Mouse (Mus musculus) erythroblast, embryonic 14.5 days (primary cell): Measurements from ENCODE around the gene Agfg2.

Source experiments
- GATA1 ChIP-seq: IDR thresholded peaks from 2 replicates; pipeline ENCODE4 v1.6.1; 2012; ENCODE audit warnings: low read length, inconsistent platforms, mixed read lengths
- TAL1 ChIP-seq: IDR thresholded peaks from 3 replicates; pipeline ENCODE4 v1.6.1; 2012; ENCODE audit warnings: low read length, inconsistent platforms, mixed read lengths

DNA sequence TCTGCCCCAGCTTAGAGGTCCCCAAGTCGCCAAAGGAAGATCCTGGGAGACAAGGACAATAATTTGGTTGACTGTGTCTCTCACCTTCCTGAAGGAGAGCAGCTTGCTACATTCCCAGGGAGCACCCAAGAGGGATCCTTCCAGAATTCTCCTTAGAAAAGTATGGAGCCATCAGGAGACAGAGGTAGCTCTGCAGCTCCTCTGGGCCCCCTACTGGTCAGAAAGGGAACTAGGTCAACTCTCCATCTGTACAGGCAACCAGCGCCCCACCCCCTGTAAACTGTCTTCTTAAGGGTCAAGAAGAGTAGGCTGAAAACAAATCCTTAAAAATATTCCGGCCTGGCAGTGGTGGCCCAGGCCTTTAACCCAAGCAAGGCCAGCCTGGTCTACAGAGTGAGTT is 32.1 kb downstream of the Agfg2 start:
- TF ChIP-seq GATA1 = no peak
- no peak for TF ChIP-seq TAL1
